ENCODE assay signal across 1 mouse cellular context in the genomic region with DNA sequence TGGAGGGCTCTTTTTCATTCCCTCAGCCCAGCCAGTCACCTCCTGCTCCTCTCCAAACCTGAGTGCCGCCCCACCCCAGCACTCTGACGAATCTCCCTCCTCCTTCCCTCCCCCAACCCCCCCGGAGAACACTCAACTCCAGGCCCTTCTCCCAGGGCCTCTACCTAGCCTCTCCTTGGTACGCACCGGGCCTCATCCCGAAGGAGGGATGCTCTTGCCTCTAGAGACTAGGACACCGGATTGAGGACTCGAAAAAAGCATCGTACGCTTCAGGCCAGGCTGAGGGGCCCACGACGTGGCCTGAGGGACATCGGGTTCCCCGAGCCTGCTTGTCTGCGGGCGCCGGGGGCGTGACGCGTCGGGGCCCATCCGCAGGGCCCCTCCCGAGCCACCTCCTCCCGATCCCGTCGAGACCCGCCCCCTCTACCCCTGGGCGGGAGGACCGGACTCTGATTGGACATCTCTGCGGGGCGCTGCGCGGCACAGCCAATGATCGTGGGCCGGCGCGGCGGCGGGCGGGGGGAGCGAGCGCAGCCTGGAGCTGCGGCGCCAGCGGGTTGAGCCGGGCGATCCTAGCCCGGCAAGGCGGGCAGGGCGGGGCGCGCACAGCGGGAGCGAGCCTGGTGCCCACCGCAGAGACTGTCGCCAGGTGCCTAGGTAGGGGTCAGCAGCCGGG.
TF ChIP-seq lines count a peak whose summit lies in the region.

Camkk1 (plus strand) TSS at position 538 of the 676 bp plus-strand sequence.

TF ChIP-seq in MEL, 35 proteins besides CTCF, POLR2A, EP300 and RAD21 (continued from another document):
- TF ChIP-seq MAFK (IDR thresholded peaks at IDR 0.05; ENCODE audit: borderline replicate concordance, low read depth, low read length), result no peak
- no peak for TF ChIP-seq ZC3H11A (IDR thresholded peaks at IDR 0.05; ENCODE audit: low read depth, low read length)
- 0 out of 2 replicates have a peak, but pooled peaks have one; percentile 19 for TF ChIP-seq MAX (IDR thresholded peaks at IDR 0.05; ENCODE audit: low read length)
- no peak for TF ChIP-seq E2F4 (IDR thresholded peaks at IDR 0.05; ENCODE audit: borderline replicate concordance, low read depth, low read length)
- TF ChIP-seq CHD2 (IDR thresholded peaks at IDR 0.05; ENCODE audit: low read length), result no peak
TF ChIP-seq in MEL: peak in this region for 10.
